Mouse (Mus musculus) intestine, embryonic 15.5 days (tissue): ENCODE results near the gene Olfr316. TPM values are rescaled to one million over a fixed set of nuclear protein-coding genes. Genes with fewer than 3 reads are reported as not detected.
"Not testable (repeated sequence)": the region's sequence is repeated elsewhere in the genome, so short reads cannot be mapped to it uniquely, and the experiment has no call there.

Experiments used
- ATAC-seq: fragments of 200-750 bp; cut with Nextera tagmentation; 2 replicates; pipeline ENCODE4 v1.8.0; 2017; ENCODE audit warnings: moderate TSS enrichment, moderate library complexity
- H3K27ac ChIP-seq: fragments of 300-500 bp; sonication (generic); 2 replicates; pipeline ENCODE4 v1.5.1; 2015; ENCODE audit warnings: mild to moderate bottlenecking, inconsistent platforms
- H3K27me3 ChIP-seq: fragments of 300-500 bp; sonication (generic); replicated peaks from 2 replicates; pipeline ENCODE4 v1.6.1; 2015; ENCODE audit warnings: inconsistent platforms
- H3K36me3 ChIP-seq: fragments of 300-500 bp; sonication (generic); 2 replicates; pipeline ENCODE4 v1.6.1; 2015; ENCODE audit warnings: inconsistent platforms
- H3K4me1 ChIP-seq: fragments of 300-500 bp; sonication (generic); replicated peaks from 2 replicates; pipeline ENCODE4 v1.6.1; 2015; ENCODE audit warnings: inconsistent platforms
- H3K4me2 ChIP-seq: fragments of 300-500 bp; sonication (generic); replicated peaks from 2 replicates; pipeline ENCODE4 v1.6.1; 2015; ENCODE audit warnings: mild to moderate bottlenecking, inconsistent platforms
- H3K4me3 ChIP-seq: fragments of 300-500 bp; sonication (generic); replicated peaks from 2 replicates; pipeline ENCODE4 v1.5.1; 2015; ENCODE audit warnings: inconsistent platforms
- H3K9ac ChIP-seq: fragments of 300-500 bp; sonication (generic); 2 replicates; pipeline ENCODE4 v1.6.1; 2015; ENCODE audit warnings: inconsistent platforms
- H3K9me3 ChIP-seq: fragments of 300-500 bp; sonication (generic); 2 replicates; pipeline ENCODE4 v1.6.1; 2016; ENCODE audit warnings: inconsistent platforms
- WGBS: fragments of 180-500 bp; shearing (Covaris S2); methylation state at CpG from one replicate; pipeline ENCODE4 v1.1.7; 2015; 5-methylcytosine and 5-hydroxymethylcytosine counted together
- polyA plus RNA-seq: library from polyadenylated mRNA; unstranded; fragments of >200 nt; fragmentation: Nextera tagmentation; extraction: Ambion mirVana; gene quantifications from 2 replicates; pipeline ENCODE4 v1.2.1, GENCODE M21; 2015

Olfr316 gene
- polyA plus RNA-seq, result not detected in 2 replicates

DNA sequence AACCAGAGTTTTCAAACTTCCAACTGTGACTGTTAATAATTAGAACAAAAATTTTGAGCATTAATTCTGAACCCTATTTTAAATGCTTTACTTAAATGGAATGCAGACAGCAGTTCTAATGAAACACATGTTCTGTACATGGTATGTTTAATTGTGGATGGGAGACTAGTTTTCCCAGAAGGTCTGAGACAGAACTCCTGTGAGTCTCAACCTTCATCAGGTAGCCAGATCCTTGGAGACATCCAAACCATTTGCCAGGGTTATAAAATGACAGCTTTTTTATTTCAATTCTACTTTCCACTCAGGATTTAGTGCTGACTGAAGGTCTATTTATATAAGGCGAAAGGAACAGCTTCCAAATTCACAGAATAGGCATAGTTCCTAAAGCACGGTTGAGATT lies at the start of gene Olfr316:
Gene Olfr316 (plus strand): TSS at position 301 of the 400 bp plus-strand sequence.
- Histone ChIP-seq H3K27ac (no peak within 1 kb of the TSS), H3K9me3 (no peaks in the 10 kb centered on the region), H3K36me3 (no peaks in the 10 kb centered on the region), H3K4me1 (no peaks in the 10 kb centered on the region), H3K27me3 (no peaks in the 10 kb centered on the region), H3K4me3 (no peak within 1 kb of the TSS), H3K9ac (no peak within 1 kb of the TSS), H3K4me2 (no peak within 1 kb of the TSS)
- 79% methylated on average over 2 of the region's 2 CpGs for WGBS
- ATAC-seq, result no peak

DNA sequence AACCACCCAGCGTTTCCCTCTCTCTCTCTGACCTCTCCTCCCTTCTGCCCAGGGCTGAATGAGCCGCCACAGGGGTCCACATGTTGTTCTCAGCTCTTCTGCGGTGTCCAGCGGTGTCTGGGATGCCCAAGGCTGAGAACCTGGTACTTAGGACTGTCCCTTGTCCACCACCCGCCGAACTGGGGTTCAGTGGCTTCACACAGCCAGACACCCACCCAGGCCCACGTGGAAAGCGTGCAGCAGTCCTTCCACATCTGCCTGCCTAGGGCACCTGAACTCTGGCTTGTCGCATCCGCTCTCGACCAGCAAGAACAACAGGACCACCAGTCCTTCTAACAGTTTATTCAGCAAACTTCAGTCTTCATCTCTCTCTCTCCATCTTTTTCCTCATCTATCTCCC lies 43.4 kb upstream of the Olfr316 start:
- H3K4me2 ChIP-seq, result no peak overlapping the region
- ATAC-seq, result no peak
- no peaks in the 10 kb centered on the region for H3K36me3 ChIP-seq
- H3K9me3 ChIP-seq, result no peaks in the 10 kb centered on the region
- H3K27me3 ChIP-seq, result no peaks in the 10 kb centered on the region
- no peaks in the 10 kb centered on the region for H3K4me1 ChIP-seq
- H3K27ac ChIP-seq, result no peak overlapping the region
- H3K4me3 ChIP-seq, result no peak overlapping the region
- H3K9ac ChIP-seq, result no peak overlapping the region
- 82% methylated on average over 11 of the region's 11 CpGs for WGBS

GRCm38 (mm10) chr11:58717723-58718122 lies 34.8 kb upstream of the Olfr316 start:
- ATAC-seq, result not testable (repeated sequence)

DNA sequence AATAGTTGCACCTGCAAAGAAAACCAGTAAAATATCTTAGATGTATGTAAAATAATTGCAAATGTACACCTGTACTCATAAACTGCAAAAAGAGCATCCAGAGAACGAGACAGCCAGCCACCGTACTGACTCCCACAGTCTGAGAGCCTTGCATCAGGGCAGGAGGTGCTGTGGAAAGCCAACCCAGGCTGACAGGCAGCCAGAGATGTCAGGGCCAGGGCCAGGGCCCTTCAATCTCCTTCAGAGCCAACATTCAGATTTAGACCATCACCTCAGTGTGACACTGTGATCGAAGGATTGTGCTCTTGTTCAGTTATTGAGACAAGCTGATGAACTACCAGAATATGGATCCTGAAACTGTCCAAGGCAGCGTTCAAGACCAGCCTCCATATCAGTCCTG lies 32.8 kb upstream of the Olfr316 start:
- Histone ChIP-seq H3K4me1 (no peaks in the 10 kb centered on the region), H3K9ac (no peak overlapping the region), H3K27me3 (no peaks in the 10 kb centered on the region), H3K9me3 (no peaks in the 10 kb centered on the region), H3K27ac (no peak overlapping the region), H3K4me2 (no peak overlapping the region), H3K4me3 (no peak overlapping the region), H3K36me3 (no peaks in the 10 kb centered on the region)
- 91% methylated on average over 4 of the region's 4 CpGs for WGBS
- ATAC-seq, result no peak

More at GRCm38 (mm10) chr11:58717723-58718122, 34.8 kb upstream of the Olfr316 start:
- not testable (repeated sequence) for H3K27ac ChIP-seq, H3K4me1 ChIP-seq, H3K27me3 ChIP-seq, H3K4me3 ChIP-seq, H3K4me2 ChIP-seq, H3K9ac ChIP-seq, H3K36me3 ChIP-seq, H3K9me3 ChIP-seq
- WGBS, result 82% methylated on average over 7 of the region's 7 CpGs

DNA sequence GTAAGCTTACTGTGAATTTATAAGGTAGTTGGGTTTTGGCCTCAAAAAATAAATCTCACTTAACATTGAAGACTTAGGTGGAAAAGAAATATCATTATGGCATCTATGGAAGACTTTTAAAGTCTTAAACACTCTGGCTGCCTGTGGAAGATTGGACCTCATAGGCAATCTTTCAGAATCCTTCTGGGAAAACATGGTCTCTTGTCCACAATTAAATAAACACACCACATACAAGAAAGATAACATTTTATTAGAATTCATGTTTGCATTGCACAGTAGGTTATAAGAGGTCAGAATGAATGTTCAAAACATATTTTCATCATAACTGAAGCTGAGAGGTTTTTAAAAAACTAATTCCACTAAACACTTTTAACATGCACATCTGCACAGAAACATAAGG lies 28.6 kb upstream of the Olfr316 start, which contains the start of gene Olfr318:
Gene Olfr318 (minus strand): TSS at position 101 of the 400 bp plus-strand sequence.
- H3K36me3 ChIP-seq, result no peaks in the 10 kb centered on the region
- no peaks in the 10 kb centered on the region for H3K4me1 ChIP-seq
- H3K27ac ChIP-seq, result no peak within 1 kb of the TSS
- no peaks in the 10 kb centered on the region for H3K9me3 ChIP-seq
- H3K4me3 ChIP-seq, result no peak within 1 kb of the TSS
- ATAC-seq, result no peak
- no peak within 1 kb of the TSS for H3K4me2 ChIP-seq
- H3K9ac ChIP-seq, result no peak within 1 kb of the TSS
- no peaks in the 10 kb centered on the region for H3K27me3 ChIP-seq

DNA sequence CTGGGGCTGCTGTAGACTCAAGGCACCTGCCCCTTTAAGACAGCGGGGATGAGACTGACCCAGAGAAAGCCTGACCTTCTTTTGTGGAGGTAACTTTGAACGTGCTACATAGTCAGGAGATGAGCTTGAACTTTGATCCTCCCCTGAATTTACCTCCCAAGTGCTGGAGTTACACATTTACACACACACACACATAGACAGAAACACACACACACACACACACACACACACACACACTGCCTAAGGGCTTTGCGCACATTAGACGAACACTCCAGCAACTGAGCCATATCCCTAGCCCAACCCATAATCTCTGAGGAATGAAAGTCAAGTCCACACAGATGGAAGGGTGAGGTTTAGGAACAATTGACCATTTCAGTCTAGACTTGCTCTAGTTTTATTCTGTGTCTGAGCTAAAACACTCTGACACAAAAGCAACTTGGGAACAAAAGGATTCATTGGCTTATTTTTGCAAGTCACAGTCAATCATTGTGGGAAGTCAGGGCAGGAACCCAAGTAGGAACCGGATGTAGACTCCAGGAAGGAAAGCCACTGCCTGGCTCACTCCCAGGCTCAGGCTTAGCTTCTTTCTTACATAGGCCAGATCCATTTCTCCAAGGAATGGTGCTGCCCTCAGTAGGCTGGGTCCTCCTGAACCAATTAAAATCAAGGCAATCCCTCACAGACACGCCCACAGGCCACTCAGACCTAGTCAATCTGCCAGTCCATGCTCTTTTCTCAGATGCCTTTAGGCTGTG lies 24.5 kb upstream of the Olfr316 start:
- ATAC-seq, H3K4me2 ChIP-seq, H3K36me3 ChIP-seq, H3K9me3 ChIP-seq, H3K27me3 ChIP-seq, H3K9ac ChIP-seq, H3K4me1 ChIP-seq, H3K27ac ChIP-seq, H3K4me3 ChIP-seq: not testable (repeated sequence)
- 79% methylated on average over 6 of the region's 6 CpGs for WGBS

- no peak overlapping the region for H3K27ac ChIP-seq
- no peaks in the 10 kb centered on the region for H3K36me3 ChIP-seq
- H3K4me1 ChIP-seq, result no peaks in the 10 kb centered on the region
- H3K9me3 ChIP-seq, result no peaks in the 10 kb centered on the region
- ATAC-seq, result no peak
- H3K4me3 ChIP-seq, result no peak overlapping the region
- no peak overlapping the region for H3K9ac ChIP-seq
- WGBS, result 49% methylated on average over 3 of the region's 3 CpGs
- no peak overlapping the region for H3K4me2 ChIP-seq
- no peaks in the 10 kb centered on the region for H3K27me3 ChIP-seq
Observed at GRCm38 (mm10) chr11:58733372-58733771, 19.2 kb upstream of the Olfr316 start.

DNA sequence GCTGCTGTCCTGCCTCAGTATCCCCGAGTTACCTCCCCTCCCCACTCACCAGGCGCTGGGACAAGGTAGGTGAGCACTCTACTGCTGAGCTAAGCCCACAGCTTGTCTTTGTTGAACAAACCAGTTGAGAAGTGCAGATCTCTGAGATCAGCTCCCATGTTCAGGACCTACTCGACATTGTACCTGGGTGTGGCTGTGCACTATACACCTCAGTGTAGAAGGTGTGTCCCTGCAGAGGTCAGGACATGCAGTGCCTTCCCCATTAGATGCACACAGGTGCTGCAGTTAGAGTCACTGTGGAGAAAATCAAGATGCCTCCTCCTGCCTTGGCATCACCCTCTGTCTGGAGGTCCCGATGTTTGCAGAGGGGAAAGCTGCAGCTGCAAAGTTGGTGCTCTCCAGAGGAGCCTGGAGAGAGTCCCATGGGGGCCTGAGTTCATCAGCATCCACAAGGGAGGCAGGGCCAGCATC lies 13.7 kb upstream of the Olfr316 start, which contains the start of gene Olfr317:
Gene Olfr317 (minus strand): TSS at position 421 of the 471 bp plus-strand sequence.
- Histone ChIP-seq H3K9me3 (no peaks in the 10 kb centered on the region), H3K4me3 (no peak within 1 kb of the TSS), H3K27ac (no peak within 1 kb of the TSS), H3K4me2 (no peak within 1 kb of the TSS), H3K27me3 (no peaks in the 10 kb centered on the region), H3K9ac (no peak within 1 kb of the TSS), H3K36me3 (no peaks in the 10 kb centered on the region), H3K4me1 (no peaks in the 10 kb centered on the region)
- ATAC-seq, result no peak
- 71% methylated on average over 4 of the region's 4 CpGs for WGBS

DNA sequence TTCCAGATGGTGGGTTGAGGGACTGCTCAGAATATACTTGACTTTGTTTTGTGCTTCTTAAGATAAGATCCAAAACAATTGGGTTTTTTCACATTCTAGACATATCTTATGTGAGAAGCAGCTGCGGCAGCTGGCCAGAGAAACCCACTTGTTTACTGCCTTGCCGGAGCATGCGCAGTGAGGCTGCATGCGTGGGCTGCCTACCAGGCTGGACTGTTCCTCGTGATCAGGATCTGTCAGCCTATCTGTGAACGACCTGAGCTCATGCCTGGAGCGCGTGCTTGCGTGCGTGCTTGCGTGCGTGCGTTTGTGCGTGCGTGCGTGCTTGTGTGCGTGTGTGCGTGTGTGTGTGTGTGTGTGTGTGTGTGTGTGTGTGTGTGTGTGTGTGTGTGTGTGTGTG lies 1.4 kb upstream of the Olfr316 start:
- ATAC-seq, H3K4me3 ChIP-seq, H3K27ac ChIP-seq, H3K9ac ChIP-seq, H3K9me3 ChIP-seq, H3K4me1 ChIP-seq, H3K4me2 ChIP-seq, H3K27me3 ChIP-seq, H3K36me3 ChIP-seq: not testable (repeated sequence)
- WGBS, result 73% methylated on average over 18 of the region's 18 CpGs

- no peak within 1 kb of the TSS for H3K9ac ChIP-seq
- H3K36me3 ChIP-seq, result no peaks in the 10 kb centered on the region
- H3K4me1 ChIP-seq, result no peaks in the 10 kb centered on the region
- no peak within 1 kb of the TSS for H3K4me3 ChIP-seq
- no peaks in the 10 kb centered on the region for H3K9me3 ChIP-seq
- H3K27me3 ChIP-seq, result no peaks in the 10 kb centered on the region
- no peak within 1 kb of the TSS for H3K27ac ChIP-seq
- H3K4me2 ChIP-seq, result no peak within 1 kb of the TSS
- no peak for ATAC-seq
Observed at GRCm38 (mm10) chr11:58772888-58773287, 20.4 kb downstream of the Olfr316 start, which contains the start of gene Olfr315. TSS of gene Olfr315 (plus strand) at chr11:58773188.

DNA sequence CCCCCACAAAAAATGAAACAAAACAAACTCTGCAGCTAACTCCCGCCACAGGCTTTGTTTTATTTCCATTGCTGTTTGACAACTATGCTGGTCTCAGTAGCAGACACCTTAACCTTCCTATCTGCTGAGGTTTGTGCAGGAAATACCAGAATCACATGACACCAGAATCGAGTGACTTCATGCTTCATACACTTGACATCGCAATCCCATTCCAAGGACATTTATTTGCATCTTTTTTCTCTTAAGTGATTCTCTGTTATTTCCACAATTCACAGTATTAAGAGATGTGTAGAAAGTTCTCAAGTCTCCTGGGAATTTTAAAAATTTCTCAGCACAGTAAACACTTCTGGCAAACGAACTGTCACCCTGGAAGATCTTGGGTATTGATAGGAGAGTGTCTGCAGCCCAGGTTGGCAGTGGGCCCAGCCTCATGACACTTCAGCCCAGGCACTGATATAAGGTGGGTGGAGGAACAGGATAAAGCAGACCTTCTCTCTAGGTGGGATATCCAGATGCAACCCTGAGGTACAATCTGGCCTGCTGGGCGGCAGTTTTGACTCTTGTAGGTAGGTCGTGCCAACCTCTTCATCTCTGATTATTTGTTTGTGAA lies 30.1 kb downstream of the Olfr316 start, which contains the start of gene Olfr314:
Gene Olfr314 (plus strand): TSS at position 473 of the 610 bp plus-strand sequence.
- Histone ChIP-seq H3K36me3 (no peaks in the 10 kb centered on the region), H3K27ac (no peak within 1 kb of the TSS), H3K27me3 (no peaks in the 10 kb centered on the region), H3K4me3 (no peak within 1 kb of the TSS), H3K4me1 (no peaks in the 10 kb centered on the region), H3K4me2 (no peak within 1 kb of the TSS), H3K9ac (no peak within 1 kb of the TSS), H3K9me3 (no peaks in the 10 kb centered on the region)
- no peak for ATAC-seq
- 68% methylated on average over 6 of the region's 6 CpGs for WGBS

GRCm38 (mm10) chr11:58784182-58784581 lies 31.6 kb downstream of the Olfr316 start:
- H3K4me3 ChIP-seq, result no peak overlapping the region
- 81% methylated on average over 2 of the region's 2 CpGs for WGBS
- no peaks in the 10 kb centered on the region for H3K27me3 ChIP-seq
- H3K9ac ChIP-seq, result no peak overlapping the region
- H3K36me3 ChIP-seq, result no peaks in the 10 kb centered on the region
- ATAC-seq, result no peak
- no peaks in the 10 kb centered on the region for H3K4me1 ChIP-seq
- no peaks in the 10 kb centered on the region for H3K9me3 ChIP-seq
- H3K4me2 ChIP-seq, result no peak overlapping the region
- H3K27ac ChIP-seq, result no peak overlapping the region
